Mouse (Mus musculus): ENCODE measurements around the gene Eaf1. TPM values are rescaled to one million over a fixed set of nuclear protein-coding genes. Genes with fewer than 3 reads are reported as not detected.
A peak's percentile ranks its signal among the peaks of the same experiment; 100 is the strongest.

Gene Eaf1
- polyA plus RNA-seq, 1 experiment from 2014 or later, result 11.4 TPM

GRCm38 (mm10) chr14:31496241-31496646 is 2.0 kb downstream of the Eaf1 start:
- Histone ChIP-seq H3K9me3 (ENCODE audit: control insufficient read depth, low read length) (no peaks in the 10 kb centered on the region), H3K9ac (replicated peaks; ENCODE audit: low read depth, low read length) (peak overlapping the region; percentile 94; the same call in 1 of the 2 replicates), H3K4me3 (replicated peaks; ENCODE audit: low read length) (peak overlapping the region; percentile 72), H3K4me2 (ENCODE audit: low read length) (peak overlapping the region; percentile 86), H3K36me3 (ENCODE audit: control insufficient read depth, insufficient read depth) (peaks cover 8% of the 10 kb centered on the region), H3K27me3 (replicated peaks; ENCODE audit: control insufficient read depth, insufficient read depth, low read length) (no peaks in the 10 kb centered on the region), H3K27ac (ENCODE audit: low read length) (no peak overlapping the region), H3K4me1 (replicated peaks; ENCODE audit: control insufficient read depth, insufficient read depth, low read length) (peaks cover 30% of the 10 kb centered on the region)
- no peak for ATAC-seq
- 48% methylated on average over 7 of the region's 7 CpGs for WGBS

GRCm38 (mm10) chr14:31499526-31499925 is 5.3 kb downstream of the Eaf1 start:
- no peak for ATAC-seq

GRCm38 (mm10) chr14:31503406-31503805 is 9.2 kb downstream of the Eaf1 start:
- no peak overlapping the region for H3K4me2 ChIP-seq (ENCODE audit: low read length)
- 94% methylated on average over 13 of the region's 13 CpGs for WGBS
- no peaks in the 10 kb centered on the region for H3K27me3 ChIP-seq (replicated peaks; ENCODE audit: control insufficient read depth, insufficient read depth, low read length)

More at GRCm38 (mm10) chr14:31499526-31499925, 5.3 kb downstream of the Eaf1 start:
- H3K4me2 ChIP-seq (ENCODE audit: low read length), result no peak overlapping the region
- no peaks in the 10 kb centered on the region for H3K27me3 ChIP-seq (replicated peaks; ENCODE audit: control insufficient read depth, insufficient read depth, low read length)
- no peak overlapping the region for H3K4me3 ChIP-seq (replicated peaks; ENCODE audit: low read length)
- no peaks in the 10 kb centered on the region for H3K9me3 ChIP-seq (ENCODE audit: control insufficient read depth, low read length)
- no peak overlapping the region for H3K27ac ChIP-seq (ENCODE audit: low read length)
- no peak overlapping the region for H3K9ac ChIP-seq (replicated peaks; ENCODE audit: low read depth, low read length)
- peaks cover 25% of the 10 kb centered on the region for H3K36me3 ChIP-seq (ENCODE audit: control insufficient read depth, insufficient read depth)
- 84% methylated on average over 1 of the region's 1 CpGs for WGBS
- H3K4me1 ChIP-seq (replicated peaks; ENCODE audit: control insufficient read depth, insufficient read depth, low read length), result peaks cover 13% of the 10 kb centered on the region

DNA sequence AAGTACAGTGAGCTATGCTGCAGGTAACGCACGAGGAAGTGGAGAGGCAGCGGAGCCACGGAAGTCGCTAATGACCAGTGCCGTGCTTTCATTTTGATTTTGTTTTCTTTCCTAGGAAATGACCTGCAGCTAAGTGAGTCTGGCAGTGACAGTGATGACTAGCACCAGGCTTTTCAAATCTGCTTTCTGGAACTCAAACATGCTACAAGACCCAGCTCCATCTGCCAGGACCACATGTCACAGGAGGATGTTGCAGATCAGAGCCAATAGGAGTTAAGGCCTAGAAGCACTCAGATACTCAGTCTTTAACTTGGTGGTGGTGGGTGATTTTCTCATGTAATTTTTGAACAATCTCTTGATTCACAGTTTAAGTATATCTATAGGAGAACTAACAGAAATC is 12.3 kb downstream of the Eaf1 start:
- ATAC-seq, result peak; percentile 52; the same call in 1 of the 2 replicates
- H3K4me1 ChIP-seq (replicated peaks; ENCODE audit: control insufficient read depth, insufficient read depth, low read length), result 0 out of 2 replicates have a peak, but pooled peaks cover 3% of the 10 kb centered on the region
- WGBS, result 77% methylated on average over 6 of the region's 6 CpGs
- H3K9me3 ChIP-seq (ENCODE audit: control insufficient read depth, low read length), result no peaks in the 10 kb centered on the region
- H3K27me3 ChIP-seq (replicated peaks; ENCODE audit: control insufficient read depth, insufficient read depth, low read length), result no peaks in the 10 kb centered on the region
- no peak overlapping the region for H3K9ac ChIP-seq (replicated peaks; ENCODE audit: low read depth, low read length)
- no peak overlapping the region for H3K4me3 ChIP-seq (replicated peaks; ENCODE audit: low read length)
- 0 out of 2 replicates have a peak overlapping the region, but pooled peaks have one; percentile 6 for H3K27ac ChIP-seq (ENCODE audit: low read length)
- H3K36me3 ChIP-seq (ENCODE audit: control insufficient read depth, insufficient read depth), result peaks cover 34% of the 10 kb centered on the region
- no peak overlapping the region for H3K4me2 ChIP-seq (ENCODE audit: low read length)

More at GRCm38 (mm10) chr14:31503406-31503805, 9.2 kb downstream of the Eaf1 start:
- H3K9me3 ChIP-seq (ENCODE audit: control insufficient read depth, low read length), result no peaks in the 10 kb centered on the region
- no peak overlapping the region for H3K9ac ChIP-seq (replicated peaks; ENCODE audit: low read depth, low read length)
- H3K27ac ChIP-seq (ENCODE audit: low read length), result no peak overlapping the region
- ATAC-seq, result no peak
- no peak overlapping the region for H3K4me3 ChIP-seq (replicated peaks; ENCODE audit: low read length)
- peaks cover 37% of the 10 kb centered on the region for H3K36me3 ChIP-seq (ENCODE audit: control insufficient read depth, insufficient read depth)
- 0 out of 2 replicates have a peak, but pooled peaks cover 3% of the 10 kb centered on the region for H3K4me1 ChIP-seq (replicated peaks; ENCODE audit: control insufficient read depth, insufficient read depth, low read length)

DNA sequence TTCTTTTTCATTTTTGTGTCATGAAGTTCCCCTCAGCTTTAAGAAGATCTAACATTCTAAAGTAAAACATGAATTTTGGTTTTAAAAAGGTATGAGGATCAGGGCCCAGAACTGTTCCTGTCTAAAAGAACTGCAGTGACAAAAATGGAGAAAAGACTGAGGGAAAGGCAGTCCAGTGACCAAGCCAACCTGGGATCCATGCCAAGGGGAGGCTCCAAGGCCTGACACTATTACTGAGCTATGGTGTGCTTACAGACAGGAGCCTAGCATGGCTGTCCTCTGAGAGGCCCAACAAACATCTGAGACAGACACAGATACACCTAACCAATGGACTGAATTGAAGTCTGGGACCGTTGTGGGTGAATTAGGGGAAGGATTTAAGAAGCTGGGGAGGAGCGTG is 15.7 kb downstream of the Eaf1 start:
- no peak for ATAC-seq
- Histone ChIP-seq H3K36me3 (ENCODE audit: control insufficient read depth, insufficient read depth) (peaks cover 13% of the 10 kb centered on the region), H3K27ac (ENCODE audit: low read length) (no peak overlapping the region), H3K4me1 (replicated peaks; ENCODE audit: control insufficient read depth, insufficient read depth, low read length) (0 out of 2 replicates have a peak, but pooled peaks cover 3% of the 10 kb centered on the region), H3K9ac (replicated peaks; ENCODE audit: low read depth, low read length) (no peak overlapping the region), H3K4me3 (replicated peaks; ENCODE audit: low read length) (no peak overlapping the region), H3K9me3 (ENCODE audit: control insufficient read depth, low read length) (peaks cover 2% of the 10 kb centered on the region; the same call in 1 of the 2 replicates), H3K27me3 (replicated peaks; ENCODE audit: control insufficient read depth, insufficient read depth, low read length) (no peaks in the 10 kb centered on the region), H3K4me2 (ENCODE audit: low read length) (no peak overlapping the region)
- WGBS, result 93% methylated on average over 2 of the region's 2 CpGs

- Histone ChIP-seq H3K4me3 (replicated peaks; ENCODE audit: low read length) (no peak overlapping the region), H3K27me3 (replicated peaks; ENCODE audit: control insufficient read depth, insufficient read depth, low read length) (no peaks in the 10 kb centered on the region), H3K27ac (ENCODE audit: low read length) (no peak overlapping the region), H3K4me1 (replicated peaks; ENCODE audit: control insufficient read depth, insufficient read depth, low read length) (0 out of 2 replicates have a peak, but pooled peaks cover 3% of the 10 kb centered on the region), H3K36me3 (ENCODE audit: control insufficient read depth, insufficient read depth) (peaks cover 9% of the 10 kb centered on the region), H3K4me2 (ENCODE audit: low read length) (no peak overlapping the region), H3K9me3 (ENCODE audit: control insufficient read depth, low read length) (peaks cover 2% of the 10 kb centered on the region; the same call in 1 of the 2 replicates), H3K9ac (replicated peaks; ENCODE audit: low read depth, low read length) (no peak overlapping the region)
- 94% methylated on average over 3 of the region's 3 CpGs for WGBS
- no peak for ATAC-seq
These were observed 16.1 kb downstream of the Eaf1 start for GRCm38 (mm10) chr14:31510322-31510721.

DNA sequence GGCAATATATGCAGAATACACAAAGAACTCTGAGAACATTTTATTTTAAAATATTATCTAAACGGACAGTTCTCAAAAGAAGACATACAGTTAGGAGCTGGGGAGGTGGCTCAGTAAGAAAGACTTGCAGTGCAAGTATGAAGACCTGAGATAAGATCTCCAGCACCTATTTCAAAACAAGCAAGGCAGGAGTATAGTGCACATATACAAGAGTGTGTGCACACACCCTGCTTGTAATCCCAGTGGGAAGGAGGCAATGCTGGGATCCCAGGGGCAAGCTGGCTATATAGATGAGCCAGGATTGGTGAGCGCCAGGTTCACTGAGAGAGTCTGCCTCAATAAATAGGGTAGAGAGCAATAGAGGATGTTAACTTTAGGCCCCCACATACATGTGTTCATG is 21.7 kb downstream of the Eaf1 start:
- no peaks in the 10 kb centered on the region for H3K4me1 ChIP-seq (replicated peaks; ENCODE audit: control insufficient read depth, insufficient read depth, low read length)
- H3K9me3 ChIP-seq (ENCODE audit: control insufficient read depth, low read length), result peaks cover 2% of the 10 kb centered on the region; the same call in 1 of the 2 replicates
- no peak overlapping the region for H3K27ac ChIP-seq (ENCODE audit: low read length)
- H3K36me3 ChIP-seq (ENCODE audit: control insufficient read depth, insufficient read depth), result no peaks in the 10 kb centered on the region
- H3K4me3 ChIP-seq (replicated peaks; ENCODE audit: low read length), result no peak overlapping the region
- H3K9ac ChIP-seq (replicated peaks; ENCODE audit: low read depth, low read length), result no peak overlapping the region
- H3K4me2 ChIP-seq (ENCODE audit: low read length), result no peak overlapping the region
- ATAC-seq, result no peak
- no peaks in the 10 kb centered on the region for H3K27me3 ChIP-seq (replicated peaks; ENCODE audit: control insufficient read depth, insufficient read depth, low read length)
- 93% methylated on average over 2 of the region's 2 CpGs for WGBS

DNA sequence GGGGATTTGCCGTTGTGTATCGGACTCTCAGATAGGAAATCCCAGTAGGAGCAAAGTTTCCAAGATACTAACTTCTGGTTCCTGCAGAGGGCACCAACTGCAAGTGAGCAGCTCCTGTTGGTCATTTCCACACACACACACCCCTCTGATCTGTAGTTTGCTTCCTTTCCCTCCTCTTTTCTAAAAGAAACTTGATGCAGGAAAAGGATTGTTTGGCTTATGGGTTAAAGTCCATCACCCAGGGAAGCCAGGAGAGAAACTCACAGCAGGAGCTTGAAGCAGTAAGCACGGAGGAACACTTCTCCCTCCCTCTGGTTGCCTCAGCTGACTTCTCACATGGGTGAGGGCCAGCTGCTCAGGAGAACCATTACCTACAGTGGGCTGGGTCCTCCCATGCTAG is 25.0 kb downstream of the Eaf1 start:
- Histone ChIP-seq H3K36me3 (ENCODE audit: control insufficient read depth, insufficient read depth) (no peaks in the 10 kb centered on the region), H3K27ac (ENCODE audit: low read length) (no peak overlapping the region), H3K4me1 (replicated peaks; ENCODE audit: control insufficient read depth, insufficient read depth, low read length) (no peaks in the 10 kb centered on the region), H3K9me3 (ENCODE audit: control insufficient read depth, low read length) (peaks cover 2% of the 10 kb centered on the region; the same call in 1 of the 2 replicates), H3K27me3 (replicated peaks; ENCODE audit: control insufficient read depth, insufficient read depth, low read length) (no peaks in the 10 kb centered on the region), H3K4me3 (replicated peaks; ENCODE audit: low read length) (no peak overlapping the region), H3K4me2 (ENCODE audit: low read length) (no peak overlapping the region), H3K9ac (replicated peaks; ENCODE audit: low read depth, low read length) (no peak overlapping the region)
- 61% methylated on average over 3 of the region's 3 CpGs for WGBS
- ATAC-seq, result no peak

DNA sequence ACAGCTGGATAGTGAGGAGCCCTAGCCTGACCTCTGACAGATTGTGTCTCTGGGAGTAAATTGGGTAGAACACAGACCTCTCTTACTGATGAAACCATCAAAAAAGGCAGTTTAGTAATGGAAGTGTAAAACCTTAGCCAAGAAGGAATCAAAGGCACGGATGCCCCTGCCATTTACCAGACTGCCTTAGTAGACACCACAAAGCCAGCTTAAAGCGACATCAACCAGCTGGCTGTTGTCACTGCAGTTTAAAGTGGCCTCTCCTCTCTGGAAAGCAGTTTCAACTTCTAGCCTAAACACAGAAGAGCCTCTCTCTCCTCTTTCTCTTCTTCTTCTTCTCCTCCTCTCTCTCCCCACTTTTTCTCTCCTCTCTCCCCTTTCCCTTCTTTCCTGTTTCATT is 27.1 kb downstream of the Eaf1 start:
- Histone ChIP-seq H3K4me3 (replicated peaks; ENCODE audit: low read length) (no peak overlapping the region), H3K9me3 (ENCODE audit: control insufficient read depth, low read length) (no peaks in the 10 kb centered on the region), H3K4me1 (replicated peaks; ENCODE audit: control insufficient read depth, insufficient read depth, low read length) (no peaks in the 10 kb centered on the region), H3K4me2 (ENCODE audit: low read length) (no peak overlapping the region), H3K9ac (replicated peaks; ENCODE audit: low read depth, low read length) (no peak overlapping the region), H3K36me3 (ENCODE audit: control insufficient read depth, insufficient read depth) (no peaks in the 10 kb centered on the region), H3K27ac (ENCODE audit: low read length) (no peak overlapping the region), H3K27me3 (replicated peaks; ENCODE audit: control insufficient read depth, insufficient read depth, low read length) (no peaks in the 10 kb centered on the region)
- 77% methylated on average over 2 of the region's 2 CpGs for WGBS
- no peak for ATAC-seq

Measured in forebrain, embryonic 16.5 days (tissue).